Mouse (Mus musculus) liver, embryonic 14.5 days (tissue): ENCODE data around the gene Fbrs.

Experiments used
- CTCF ChIP-seq: IDR thresholded peaks from 2 replicates; pipeline ENCODE4 v1.5.1; 2016; ENCODE audit warnings: antibody characterized with exemption, low read depth, control low read depth
- EP300 ChIP-seq: IDR thresholded peaks from 2 replicates; pipeline ENCODE4 v1.6.1; 2016; ENCODE audit warnings: antibody characterized with exemption, low read depth

DNA sequence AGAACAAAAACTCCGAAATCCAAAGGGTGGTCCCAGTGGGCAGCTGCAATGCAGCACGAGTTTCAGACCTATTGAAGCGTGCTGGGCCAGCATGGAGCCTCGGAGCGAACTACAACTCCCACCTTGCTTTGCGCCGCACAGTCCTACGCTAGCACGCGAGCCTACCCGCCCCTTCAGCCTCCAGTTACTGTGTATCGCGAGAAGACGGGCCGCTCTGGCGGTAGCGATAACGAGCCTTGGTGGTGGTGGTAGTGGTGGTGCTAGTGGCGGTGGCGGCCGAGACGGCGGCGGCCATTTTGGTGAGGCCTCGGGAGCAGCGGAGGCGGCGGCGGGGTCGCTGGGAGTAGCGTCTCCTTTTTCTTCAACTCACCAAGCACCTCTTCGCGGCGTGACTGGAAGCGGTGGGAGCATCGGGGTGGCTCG is 32.8 kb downstream of the Fbrs start, which contains the start of gene Srcap:
- TF ChIP-seq CTCF (no peak), EP300 (peak; percentile 86)
